Comparison of ENCODE assay signal across 19 mouse cellular contexts in genomic region chr6:40247398-40247946, GRCm38 (mm10).
DNase-seq lines count a peak whose midpoint lies in the region; ATAC-seq lines count a peak whose summit lies in the region.
"Had no signal": no experiment of that assay in that cellular context is flagged by ENCODE, and none has a peak within 500 bp of the region (broad histone marks: within the 10 kb centered on the region; RNA-seq: fewer than 3 reads in every experiment).

No protein-coding gene starts in this region.

- H3K27me3 ChIP-seq in forebrain, embryonic 13.5 days, result no peaks in the 10 kb centered on the region
- no peaks in the 10 kb centered on the region for H3K27me3 ChIP-seq in forebrain, embryonic 10.5 days (ENCODE audit: poor library complexity, severe bottlenecking)
- no peaks in the 10 kb centered on the region for H3K27me3 ChIP-seq in hindbrain, embryonic 15.5 days
- H3K27me3 ChIP-seq in hindbrain, embryonic 10.5 days (ENCODE audit: insufficient read depth, poor library complexity, severe bottlenecking), result no peaks in the 10 kb centered on the region
- H3K27me3 ChIP-seq in midbrain, embryonic 15.5 days (replicated peaks), result no peaks in the 10 kb centered on the region
- H3K27me3 ChIP-seq in midbrain, embryonic 10.5 days (ENCODE audit: low read depth, poor library complexity, severe bottlenecking), result no peaks in the 10 kb centered on the region
- H3K27me3 ChIP-seq: CH12.LX; heart, embryonic 15.5 days; liver, embryonic 15.5 days had no signal

- H3K36me3 ChIP-seq in forebrain, embryonic 13.5 days (ENCODE audit: poor library complexity, severe bottlenecking), result no peaks in the 10 kb centered on the region
- no peaks in the 10 kb centered on the region for H3K36me3 ChIP-seq in forebrain, embryonic 10.5 days (replicated peaks)
- H3K36me3 ChIP-seq in hindbrain, embryonic 15.5 days, result no peaks in the 10 kb centered on the region; the same call in 1 of the 2 replicates
- no peaks in the 10 kb centered on the region for H3K36me3 ChIP-seq in hindbrain, embryonic 10.5 days
- no peaks in the 10 kb centered on the region for H3K36me3 ChIP-seq in midbrain, embryonic 15.5 days (replicated peaks)
- H3K36me3 ChIP-seq in midbrain, embryonic 10.5 days, result no peaks in the 10 kb centered on the region
- H3K36me3 ChIP-seq: embryonic facial prominence, embryonic 10.5 days; heart, embryonic 15.5 days; liver, embryonic 15.5 days had no signal

- no peak overlapping the region for H3K27ac ChIP-seq in forebrain, embryonic 13.5 days
- no peak overlapping the region for H3K27ac ChIP-seq in forebrain, embryonic 10.5 days
- no peak overlapping the region for H3K27ac ChIP-seq in hindbrain, embryonic 15.5 days (replicated peaks)
- H3K27ac ChIP-seq in hindbrain, embryonic 10.5 days, result no peak overlapping the region
- H3K27ac ChIP-seq in midbrain, embryonic 15.5 days, result no peak overlapping the region
- no peak overlapping the region for H3K27ac ChIP-seq in midbrain, embryonic 10.5 days (replicated peaks)
- H3K27ac ChIP-seq: embryonic facial prominence, embryonic 10.5 days; heart, embryonic 15.5 days; liver, embryonic 15.5 days; macrophage had no signal

- no peak overlapping the region for H3K4me3 ChIP-seq in forebrain, embryonic 13.5 days
- H3K4me3 ChIP-seq in forebrain, embryonic 10.5 days, result no peak overlapping the region
- no peak overlapping the region for H3K4me3 ChIP-seq in hindbrain, embryonic 15.5 days
- H3K4me3 ChIP-seq in hindbrain, embryonic 10.5 days, result no peak overlapping the region
- H3K4me3 ChIP-seq in midbrain, embryonic 15.5 days, result no peak overlapping the region
- H3K4me3 ChIP-seq in midbrain, embryonic 10.5 days, result no peak overlapping the region
- H3K4me3 ChIP-seq: embryonic facial prominence, embryonic 10.5 days; heart, embryonic 15.5 days; liver, embryonic 15.5 days had no signal

- no peak overlapping the region for H3K4me2 ChIP-seq in forebrain, embryonic 13.5 days
- no peak overlapping the region for H3K4me2 ChIP-seq in hindbrain, embryonic 15.5 days
- H3K4me2 ChIP-seq in midbrain, embryonic 15.5 days, result no peak overlapping the region
- H3K4me2 ChIP-seq: heart, embryonic 15.5 days; liver, embryonic 15.5 days; midbrain, embryonic 11.5 days had no signal

- H3K9ac ChIP-seq in forebrain, embryonic 13.5 days, result no peak overlapping the region
- no peak overlapping the region for H3K9ac ChIP-seq in hindbrain, embryonic 15.5 days
- no peak overlapping the region for H3K9ac ChIP-seq in midbrain, embryonic 15.5 days
- H3K9ac ChIP-seq: heart, embryonic 15.5 days; liver, embryonic 15.5 days had no signal

- DNase-seq in forebrain, embryonic 10.5 days (ENCODE audit: extremely low spot score, low spot score), result no peak
- no peak for DNase-seq in hindbrain, embryonic 10.5 days (ENCODE audit: low spot score)
- DNase-seq in midbrain, embryonic 10.5 days (ENCODE audit: low spot score), result no peak
- DNase-seq in adrenal gland, postnatal 25 days, result peak; percentile 18
- DNase-seq in thymus, postnatal 25 days, result no peak
- DNase-seq: cerebellum, adult 2 months; gastrocnemius, postnatal 36 days; heart, postnatal 4 days; thymus, postnatal 36 days had no signal

- no peaks in the 10 kb centered on the region for H3K4me1 ChIP-seq in forebrain, embryonic 13.5 days
- H3K4me1 ChIP-seq in forebrain, embryonic 10.5 days, result no peaks in the 10 kb centered on the region
- no peaks in the 10 kb centered on the region for H3K4me1 ChIP-seq in hindbrain, embryonic 15.5 days (replicated peaks)
- no peaks in the 10 kb centered on the region for H3K4me1 ChIP-seq in hindbrain, embryonic 10.5 days (replicated peaks)
- no peaks in the 10 kb centered on the region for H3K4me1 ChIP-seq in midbrain, embryonic 15.5 days
- no peaks in the 10 kb centered on the region for H3K4me1 ChIP-seq in midbrain, embryonic 10.5 days
- H3K4me1 ChIP-seq: embryonic facial prominence, embryonic 10.5 days; heart, embryonic 15.5 days; liver, embryonic 15.5 days had no signal

- peak; percentile 21; the same call in 1 of the 2 replicates for ATAC-seq in forebrain, embryonic 13.5 days
- ATAC-seq in hindbrain, embryonic 15.5 days (ENCODE audit: low FRiP score, low read depth), result peak; percentile 62
- ATAC-seq in midbrain, embryonic 15.5 days (replicated peaks), result 0 out of 2 replicates have a peak, but pooled peaks have one; percentile 50
- ATAC-seq: intestine, embryonic 16.5 days had no signal

- 93% methylated on average over 17 of the region's 17 CpGs for WGBS in forebrain, embryonic 13.5 days
- WGBS in forebrain, embryonic 10.5 days, result 94% methylated on average over 17 of the region's 17 CpGs
- 90% methylated on average over 17 of the region's 17 CpGs for WGBS in hindbrain, embryonic 15.5 days
- WGBS in hindbrain, embryonic 10.5 days, result 94% methylated on average over 17 of the region's 17 CpGs
- WGBS in midbrain, embryonic 15.5 days, result 95% methylated on average over 17 of the region's 17 CpGs
- WGBS in midbrain, embryonic 10.5 days, result 94% methylated on average over 17 of the region's 17 CpGs

- H3K9me3 ChIP-seq in forebrain, embryonic 13.5 days (replicated peaks), result no peaks in the 10 kb centered on the region
- no peaks in the 10 kb centered on the region for H3K9me3 ChIP-seq in forebrain, embryonic 10.5 days
- no peaks in the 10 kb centered on the region for H3K9me3 ChIP-seq in hindbrain, embryonic 15.5 days
- no peaks in the 10 kb centered on the region for H3K9me3 ChIP-seq in hindbrain, embryonic 10.5 days
- no peaks in the 10 kb centered on the region for H3K9me3 ChIP-seq in midbrain, embryonic 15.5 days
- H3K9me3 ChIP-seq in midbrain, embryonic 10.5 days (replicated peaks), result no peaks in the 10 kb centered on the region
- H3K9me3 ChIP-seq: embryonic facial prominence, embryonic 10.5 days; heart, embryonic 15.5 days; liver, embryonic 15.5 days had no signal
